Mouse (Mus musculus): ENCODE measurements at regions not wholly inside any gene's neighbourhood (a gene's known extent, or its start where the extent isn't known, plus 50 kb on each side); places are given as distances from the start of the nearest gene placed in this dataset.

- no peak for TF ChIP-seq CTCF (IDR thresholded peaks at IDR 0.05; ENCODE audit: borderline replicate concordance, insufficient read depth, low read depth, low read length)
- no peak for TF ChIP-seq POLR2A (IDR thresholded peaks at IDR 0.05; ENCODE audit: borderline replicate concordance, insufficient read depth, low read length)
Observed at GRCm38 (mm10) chr2:166240056-166240455, 84.6 kb upstream of the Sulf2 start.
